Mouse (Mus musculus): ENCODE data around the gene Ptprg.

The Ptprg gene

GRCm38 (mm10) chr14:11565283-11565682 is 12.0 kb downstream of the Ptprg start:
- no peak for DNase-seq

GRCm38 (mm10) chr14:11569734-11570133 is 16.4 kb downstream of the Ptprg start:
- no peak for DNase-seq

DNA sequence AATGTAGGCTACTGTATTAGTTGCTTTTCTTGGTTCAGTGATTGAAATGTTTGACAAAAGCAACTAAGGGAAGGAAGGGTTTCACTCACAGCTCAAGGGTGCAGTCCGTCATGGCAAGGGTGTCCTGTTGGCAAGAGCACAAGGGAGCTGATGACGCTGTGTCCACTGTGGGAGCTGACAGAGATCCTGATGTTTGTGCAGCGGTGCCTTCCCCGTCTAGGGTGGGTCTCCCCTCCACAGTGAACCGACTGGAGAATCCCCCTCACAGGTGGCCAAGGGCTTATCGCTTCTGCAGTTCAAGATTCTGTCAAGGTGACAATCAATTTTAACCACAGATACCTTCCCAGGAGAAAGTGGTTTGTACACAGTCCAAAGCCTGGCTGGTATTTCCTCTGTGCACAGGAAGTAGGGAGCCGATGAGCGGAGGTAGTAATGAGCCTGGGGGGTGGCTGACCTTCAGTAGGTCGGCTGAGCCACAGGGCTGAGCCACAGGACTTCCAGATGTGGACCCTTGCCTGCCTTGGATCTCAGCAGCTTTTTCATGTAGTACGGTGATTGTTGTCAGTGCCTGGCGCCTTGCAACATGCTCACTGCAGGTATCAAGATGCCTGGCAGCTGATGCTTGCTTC is 18.5 kb downstream of the Ptprg start:
- no peak for DNase-seq

GRCm38 (mm10) chr14:11572395-11572784 is 19.1 kb downstream of the Ptprg start:
- DNase-seq: no peak

DNA sequence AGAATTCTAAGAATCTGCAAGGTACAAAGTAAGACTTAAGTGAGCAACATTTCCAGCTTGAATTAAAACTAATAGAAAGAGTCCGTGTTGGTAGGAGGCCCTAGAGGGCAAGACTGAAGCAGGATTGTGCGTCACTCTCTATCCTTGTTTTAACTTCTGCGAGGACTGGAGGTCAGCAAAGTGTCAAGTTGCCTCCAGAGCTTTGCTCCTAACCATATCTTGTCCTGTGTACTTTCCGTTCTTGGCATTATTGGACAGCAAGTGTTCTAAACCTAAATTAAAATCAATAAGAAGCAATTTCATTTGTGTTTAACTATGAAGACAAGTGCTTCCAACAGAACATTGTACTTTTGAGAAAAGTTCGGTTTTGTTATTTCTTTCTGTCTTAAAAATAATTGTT is 20.4 kb downstream of the Ptprg start:
- no peak for DNase-seq

- peak; percentile 40 for DNase-seq
These were observed 24.1 kb downstream of the Ptprg start for GRCm38 (mm10) chr14:11577276-11577909.

GRCm38 (mm10) chr14:11577910-11578309 is 24.6 kb downstream of the Ptprg start:
- DNase-seq: no peak

- no peak for DNase-seq
These were observed 25.2 kb downstream of the Ptprg start for GRCm38 (mm10) chr14:11578492-11578967.

DNA sequence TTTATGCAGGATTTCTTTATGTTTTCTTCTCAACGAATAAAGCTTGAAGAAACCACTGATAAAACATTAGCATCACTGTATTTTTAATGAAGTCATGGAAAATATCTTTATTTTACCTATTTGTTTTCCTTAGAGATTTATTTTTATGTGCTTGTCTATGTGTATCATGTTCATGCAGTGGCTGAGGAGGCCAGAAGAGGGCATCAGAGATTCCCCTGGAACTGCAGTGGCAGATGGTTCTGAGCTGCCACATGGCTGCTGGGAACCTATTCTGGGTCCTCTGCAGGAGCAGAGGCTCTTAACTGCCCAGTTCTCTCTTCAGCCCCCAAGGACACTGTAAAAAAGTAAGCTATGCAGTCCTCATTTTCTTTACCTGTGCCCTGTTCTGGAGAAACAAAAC is 26.6 kb downstream of the Ptprg start:
- DNase-seq: no peak

DNA sequence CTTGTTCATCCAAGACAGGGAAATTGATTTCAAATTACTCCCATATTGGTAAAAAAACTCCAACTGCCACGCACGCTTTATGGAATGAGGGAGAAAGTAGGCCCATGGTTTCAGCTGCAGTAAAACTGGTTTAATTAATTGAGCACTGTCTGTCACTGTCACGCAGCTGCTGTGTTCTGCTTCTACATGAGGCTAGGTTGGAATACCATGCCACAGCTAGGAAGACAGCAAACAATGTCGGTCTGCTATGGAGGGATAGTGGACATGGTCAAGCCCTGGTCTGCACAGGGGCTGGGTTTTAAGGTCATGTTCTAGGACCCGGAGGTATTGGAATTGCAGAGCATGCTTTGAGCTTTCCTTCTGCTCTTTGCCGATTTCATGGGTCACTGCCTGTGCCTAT is 30.9 kb downstream of the Ptprg start:
- no peak for DNase-seq

DNA sequence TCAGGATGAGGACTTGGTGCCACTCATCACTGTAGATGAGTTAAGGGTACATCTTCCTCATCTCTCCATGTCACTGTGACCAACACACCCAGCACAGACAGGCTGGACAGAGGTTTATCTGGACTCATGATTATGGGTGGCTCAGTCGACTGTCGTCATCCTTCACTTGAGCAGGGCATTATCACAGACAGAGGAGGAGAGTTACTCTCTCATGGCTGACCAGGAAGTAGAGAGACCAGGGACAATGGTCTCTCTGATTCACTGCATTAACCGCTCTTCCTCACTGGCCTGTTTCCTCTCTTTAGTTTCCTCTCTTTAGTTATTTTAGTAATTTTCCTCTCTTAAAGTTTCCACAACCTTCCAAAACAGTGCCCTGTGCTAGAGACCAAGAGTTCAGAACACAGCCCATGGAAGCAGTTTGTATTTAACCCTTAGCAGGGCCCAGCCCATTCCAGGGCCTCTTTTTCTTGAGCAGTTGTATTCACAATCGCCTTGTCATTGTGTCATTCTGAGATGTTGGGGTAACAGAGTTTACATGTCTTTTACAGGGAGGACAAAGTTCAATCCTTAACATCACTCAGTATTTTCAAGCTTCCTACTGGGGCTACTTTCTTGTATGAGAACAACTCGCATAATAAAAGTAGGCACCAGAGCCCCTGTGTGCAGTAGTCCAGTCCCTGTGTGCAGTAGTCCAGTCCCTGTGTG is 31.7 kb downstream of the Ptprg start:
- DNase-seq: no peak

- no peak for DNase-seq
These were observed 37.1 kb downstream of the Ptprg start for GRCm38 (mm10) chr14:11590387-11590786.

- DNase-seq: no peak
These were observed 39.3 kb downstream of the Ptprg start for GRCm38 (mm10) chr14:11592650-11593049.

- DNase-seq: no peak
These were observed 41.0 kb downstream of the Ptprg start for GRCm38 (mm10) chr14:11594336-11594735.

- DNase-seq: no peak
These were observed 51.0 kb downstream of the Ptprg start for GRCm38 (mm10) chr14:11604133-11604865.

DNA sequence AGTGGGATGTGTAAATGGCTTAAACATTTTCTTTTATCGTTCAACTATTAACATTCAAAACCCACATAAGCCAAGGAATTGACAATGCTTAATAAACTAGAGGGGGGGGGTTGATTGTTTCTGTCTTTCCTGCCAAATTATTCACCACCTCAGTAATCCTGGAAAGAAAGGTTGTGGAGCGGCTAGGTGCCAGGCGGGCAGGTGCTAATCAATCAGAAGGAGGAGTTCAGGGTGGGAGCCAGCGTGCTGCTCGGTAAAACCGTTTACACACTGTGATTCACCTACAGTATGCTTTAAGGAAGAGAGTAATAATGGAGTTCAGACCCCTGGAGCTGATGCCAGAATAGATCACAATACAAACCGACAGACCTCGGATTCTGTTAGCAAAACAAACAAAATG is 55.0 kb downstream of the Ptprg start:
- no peak for DNase-seq

- no peak for DNase-seq
These were observed 56.7 kb downstream of the Ptprg start for GRCm38 (mm10) chr14:11609857-11610582.

GRCm38 (mm10) chr14:11612426-11612825 is 59.1 kb downstream of the Ptprg start:
- DNase-seq: no peak

DNA sequence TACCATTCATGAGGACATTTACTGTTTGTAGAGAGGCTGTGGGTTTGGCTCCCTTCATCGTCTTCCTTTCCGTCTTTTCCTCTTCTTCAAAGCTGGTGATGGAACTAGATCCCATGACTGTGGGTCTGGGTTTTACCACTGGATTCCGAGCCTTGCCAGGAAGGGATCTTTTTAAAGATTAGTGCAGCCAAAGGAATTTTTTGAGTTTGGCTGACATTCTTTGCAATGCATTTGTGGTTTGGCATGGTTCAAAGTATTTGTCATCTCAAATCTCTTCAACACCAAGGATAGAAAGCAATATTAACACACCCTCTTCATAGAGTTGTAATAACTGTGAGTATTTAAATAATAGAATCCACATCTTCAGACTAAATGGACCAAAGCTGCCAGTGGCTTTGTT is 59.8 kb downstream of the Ptprg start:
- DNase-seq: no peak

- no peak for DNase-seq
These were observed 62.4 kb downstream of the Ptprg start for GRCm38 (mm10) chr14:11615697-11616096.

DNA sequence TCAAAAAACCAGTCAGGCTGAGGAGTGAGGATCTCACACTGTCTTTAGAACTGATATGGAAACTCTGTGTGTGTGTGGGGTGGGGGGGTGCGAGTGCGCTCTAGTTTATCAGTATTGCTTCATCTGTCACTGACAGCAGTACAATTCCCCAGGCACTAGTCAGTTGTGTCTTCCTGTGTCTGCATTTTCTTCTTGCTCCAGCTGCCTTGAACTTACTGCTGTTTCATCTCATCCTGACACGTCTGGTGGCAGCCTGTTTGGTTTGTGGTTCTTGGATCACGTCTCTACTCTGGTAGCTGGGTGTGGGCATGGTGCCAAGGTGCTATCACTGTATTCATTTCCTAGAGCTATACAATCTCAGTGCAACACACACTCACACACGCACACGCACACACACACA is 64.0 kb downstream of the Ptprg start:
- DNase-seq: no peak

DNA sequence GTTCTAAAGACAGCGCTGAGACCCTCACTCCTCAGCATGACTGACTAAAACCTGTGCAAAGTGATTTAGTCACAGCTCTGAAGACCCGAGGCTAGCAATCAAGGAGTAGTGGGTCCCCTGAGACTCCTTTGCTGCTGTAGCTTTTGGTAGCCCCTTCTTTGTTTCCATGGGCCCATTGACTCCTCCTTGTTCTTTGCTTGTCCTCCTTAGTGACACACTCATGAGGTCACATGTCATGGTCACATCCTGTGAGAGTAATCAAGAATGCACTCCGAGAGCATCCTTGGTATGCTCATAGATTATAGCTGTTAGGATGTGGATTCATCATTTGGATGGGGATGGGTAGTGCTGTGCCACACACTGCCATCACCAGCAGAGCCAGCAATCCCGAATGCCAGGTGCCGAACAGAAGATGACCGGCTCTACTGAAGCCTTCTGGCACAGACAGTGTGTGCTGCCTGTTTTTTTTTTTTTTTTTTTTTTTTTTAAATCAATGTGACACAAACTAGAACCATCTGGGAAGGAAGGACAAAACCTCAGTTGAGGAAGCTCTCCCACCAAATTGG is 64.9 kb downstream of the Ptprg start:
- DNase-seq: no peak

Measured in embryo, embryonic 11 days (tissue).